Mouse (Mus musculus) liver, adult 2 months (tissue): ENCODE measurements around the gene Marcks.

Experiments used
- CTCF ChIP-seq: fragments of 200-500 bp; IDR thresholded peaks from 2 replicates; pipeline ENCODE4 v1.5.1; 2011; ENCODE audit warnings: low read depth, low read length, control low read depth
- POLR2A ChIP-seq: fragments of 200-500 bp; IDR thresholded peaks from 2 replicates; pipeline ENCODE4 v1.6.1; 2011; ENCODE audit warnings: low read length, control low read depth; ENCODE audit not compliant: insufficient read depth; ENCODE audit errors: extremely low read depth

DNA sequence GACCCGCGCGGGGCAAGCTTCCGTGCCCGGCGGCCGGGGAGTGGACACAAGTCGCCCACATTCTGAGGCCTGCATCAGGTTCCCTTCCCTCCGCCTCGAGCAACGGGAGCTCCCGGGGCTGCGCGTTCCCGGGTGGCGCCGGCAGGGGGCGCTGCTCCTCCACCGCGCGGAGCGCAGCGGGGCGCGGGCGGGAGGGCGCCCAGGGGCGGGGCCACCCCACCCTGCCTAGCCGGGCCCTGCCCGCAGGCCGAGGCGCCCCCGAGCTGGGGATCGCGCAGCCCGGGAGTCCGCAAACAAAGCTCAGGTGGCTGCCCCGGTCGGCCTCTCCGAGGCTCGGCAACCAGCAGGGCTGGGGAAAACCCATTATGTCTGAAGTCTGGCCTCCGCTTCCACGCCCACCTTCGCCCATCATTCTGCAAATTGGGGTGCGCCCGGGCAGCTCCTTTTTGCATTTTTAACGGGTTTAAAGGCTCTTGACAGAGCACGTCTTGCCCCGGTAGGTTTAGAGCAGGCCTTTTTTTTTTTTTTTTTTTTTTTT lies 1.7 kb downstream of the Marcks start:
- TF ChIP-seq POLR2A = 0 out of 2 replicates have a peak, but pooled peaks have one; percentile 20
- peak; percentile 83 for TF ChIP-seq CTCF
